8 mouse cellular contexts compared by ENCODE assay signal in the genomic region with DNA sequence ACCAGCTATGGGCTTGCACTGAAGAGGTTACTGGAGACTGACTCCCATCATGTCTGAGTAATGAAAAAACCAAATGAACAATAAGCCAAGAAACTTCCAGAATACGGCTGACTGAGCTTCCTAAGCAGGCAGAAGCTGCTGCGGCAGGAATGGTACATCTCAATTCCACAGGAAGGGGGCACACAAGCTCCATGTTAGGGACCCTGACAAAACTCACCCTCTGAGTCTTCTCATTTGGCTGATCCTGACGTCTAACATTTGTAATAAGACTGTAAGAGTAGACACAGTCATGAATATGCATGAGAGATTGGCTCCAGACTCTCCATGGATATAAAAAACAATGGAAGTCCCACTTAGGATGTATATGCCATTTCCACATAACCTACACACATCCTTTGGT. TPM values are rescaled to one million over a fixed set of nuclear protein-coding genes. Genes with fewer than 3 reads are reported as not detected.
DNase-seq lines count a peak whose midpoint lies in the region; ATAC-seq lines count a peak whose summit lies in the region.

No protein-coding gene starts in this region.

- no peaks in the 10 kb centered on the region for H3K9me3 ChIP-seq in hindbrain, embryonic 10.5 days

- DNase-seq in cerebellum, adult 11 months = peak; percentile 41
- DNase-seq in CD4-positive helper T cell, adult 2 months (ENCODE audit: low read depth, low spot score) = peak; percentile 34
- DNase-seq in hindbrain, embryonic 10.5 days (ENCODE audit: low spot score) = peak; percentile 47
- DNase-seq in left cerebral cortex, postnatal 36 days (ENCODE audit: low spot score in 2 of 2) = peak; percentile 61 to 70
- peak; percentile 41 for DNase-seq in neural tube, embryonic 10.5 days (ENCODE audit: extremely low spot score, low spot score)
- DNase-seq in adrenal gland, adult 2 months = no peak

- ATAC-seq in cerebellum, adult (ENCODE audit: insufficient number of reproducible peaks, low FRiP score, low TSS enrichment) = no peak
- peak; percentile 71 for ATAC-seq in common myeloid progenitor, adult 5-6 weeks (replicated peaks; ENCODE audit: low read depth, poor library complexity, severe bottlenecking)

- intact Hi-C loops in left cerebral cortex, postnatal 36 days (cut with DNase I) = loop anchor here (5.0 kb wide), 2 partner anchors 411 to 676 kb away; no protein-coding TSS in a partner anchor

- H3K27ac ChIP-seq in hindbrain, embryonic 10.5 days = no peak overlapping the region

- peaks cover 13% of the 10 kb centered on the region for H3K4me1 ChIP-seq in hindbrain, embryonic 10.5 days (replicated peaks)

- no peaks in the 10 kb centered on the region for H3K36me3 ChIP-seq in hindbrain, embryonic 10.5 days

- no peaks in the 10 kb centered on the region for H3K27me3 ChIP-seq in hindbrain, embryonic 10.5 days (ENCODE audit: insufficient read depth, poor library complexity, severe bottlenecking)

- H3K4me3 ChIP-seq in hindbrain, embryonic 10.5 days = no peak overlapping the region

- WGBS in hindbrain, embryonic 10.5 days = 30% methylated on average over 3 of the region's 3 CpGs

RNA-seq across cellular contexts. Expression of gene Nrde2, which starts 6.7 kb away (rescaled TPM):
- 35.2 and 39.8 TPM in 2 replicates for total RNA-seq in common myeloid progenitor, adult 5-6 weeks (2017)
- polyA plus RNA-seq in hindbrain, embryonic 10.5 days (2016; fragmentation: Nextera tagmentation; extraction: Ambion mirVana) = 12.7 and 13.2 TPM in 2 replicates
- total RNA-seq in left cerebral cortex, postnatal 36 days (2021) = 10 to 100 TPM; 18.3 to 22.8 TPM
- total RNA-seq in adrenal gland, adult 2 months (2021) = 10 to 100 TPM; 12.8 to 17.2 TPM
- polyA plus RNA-seq in adrenal gland, adult 2 months (2012; rRNA removed) = 4.6 and 4.8 TPM in 2 replicates

RNA-seq across cellular contexts. Expression of gene Calm1, which starts 33.1 kb away (rescaled TPM):
- 609 and 643 TPM in 2 replicates for total RNA-seq in common myeloid progenitor, adult 5-6 weeks (2017)
- polyA plus RNA-seq in hindbrain, embryonic 10.5 days (2016; fragmentation: Nextera tagmentation; extraction: Ambion mirVana) = 1,379 and 1,527 TPM in 2 replicates
- 1,000 to 10,000 TPM; 2,172 to 2,300 TPM for total RNA-seq in left cerebral cortex, postnatal 36 days (2021)
- total RNA-seq in adrenal gland, adult 2 months (2021) = 100 to 1,000 TPM; 404 to 437 TPM
- polyA plus RNA-seq in adrenal gland, adult 2 months (2012; rRNA removed) = 370 and 455 TPM in 2 replicates

RNA-seq across cellular contexts. Expression of gene Psmc1, which starts 56.2 kb away (rescaled TPM):
- 258 and 298 TPM in 2 replicates for total RNA-seq in common myeloid progenitor, adult 5-6 weeks (2017)
- 366 and 386 TPM in 2 replicates for polyA plus RNA-seq in hindbrain, embryonic 10.5 days (2016; fragmentation: Nextera tagmentation; extraction: Ambion mirVana)
- 100 to 1,000 TPM; 188 to 203 TPM for total RNA-seq in left cerebral cortex, postnatal 36 days (2021)
- total RNA-seq in adrenal gland, adult 2 months (2021) = 100 to 1,000 TPM; 214 to 253 TPM
- 19.7 and 24.8 TPM in 2 replicates for polyA plus RNA-seq in adrenal gland, adult 2 months (2012; rRNA removed)
